Mouse (Mus musculus) natural killer cell, adult 2 months (primary cell): ENCODE results near the gene Myo1d.
A peak's percentile ranks its signal among the peaks of the same experiment; 100 is the strongest.

Source experiments
- DNase-seq, 2 experiments: peaks; one replicate each; pipeline ENCODE4 v3.0.0; 2022; ENCODE audit warnings: low spot score in 2 of 2

Myo1d gene

DNA sequence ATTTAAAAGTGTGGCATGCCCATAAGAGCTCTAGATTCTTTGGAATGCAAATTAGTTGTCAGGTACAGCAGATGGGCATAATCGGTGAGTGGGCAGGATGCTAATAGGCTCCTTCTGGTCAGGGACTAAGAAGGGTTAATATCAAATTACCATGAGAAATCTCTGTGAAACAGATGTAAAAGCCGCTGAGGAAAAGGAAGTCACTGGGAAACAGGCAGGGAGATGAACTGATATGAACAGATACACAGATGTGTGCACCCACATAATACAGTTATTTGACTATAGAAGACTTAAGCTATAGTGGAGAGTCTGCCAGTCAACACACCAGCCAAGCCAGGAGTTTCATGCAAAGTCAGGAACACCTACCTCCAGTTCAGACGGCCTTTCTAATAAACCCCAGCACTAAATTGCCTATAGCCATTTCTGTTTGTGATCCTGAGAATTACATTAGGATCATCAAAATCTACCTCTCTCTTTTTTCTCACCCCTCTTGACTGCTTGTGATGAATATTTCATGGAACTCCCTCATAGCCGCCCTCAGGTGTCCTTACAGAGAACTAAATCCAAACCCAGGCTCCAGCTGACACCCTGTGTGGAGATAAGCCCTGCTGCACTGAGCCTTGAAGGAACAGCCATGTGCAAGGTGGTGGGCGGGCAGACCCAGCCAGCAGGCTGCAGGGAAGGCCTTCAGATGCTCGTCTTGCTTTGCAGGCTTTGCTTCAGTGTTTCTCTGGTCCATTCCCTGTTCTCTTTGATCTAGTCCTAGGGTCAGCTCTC, 164.7 kb downstream of the Myo1d start:
- DNase-seq, result no peak

DNA sequence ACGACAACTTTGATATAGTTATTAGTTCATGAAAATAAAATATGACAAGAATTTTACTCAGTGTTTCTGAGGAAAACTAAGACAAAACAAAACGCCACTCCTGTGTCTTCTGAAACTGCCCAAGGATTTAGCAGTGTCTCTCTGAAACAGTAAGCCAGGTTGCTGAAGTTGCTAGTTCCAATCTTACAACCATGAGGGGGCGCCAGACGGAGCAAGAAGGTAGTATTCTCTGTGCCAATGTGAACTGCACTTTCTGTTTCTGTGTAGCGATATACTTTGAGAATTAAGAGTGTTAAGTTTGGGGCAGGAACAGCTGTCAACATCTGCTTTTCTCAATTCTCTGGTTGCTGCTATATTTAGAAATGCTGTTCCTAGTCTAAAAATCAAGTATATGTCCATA, 165.4 kb downstream of the Myo1d start:
- peak; percentile 32 to 46 for DNase-seq

DNA sequence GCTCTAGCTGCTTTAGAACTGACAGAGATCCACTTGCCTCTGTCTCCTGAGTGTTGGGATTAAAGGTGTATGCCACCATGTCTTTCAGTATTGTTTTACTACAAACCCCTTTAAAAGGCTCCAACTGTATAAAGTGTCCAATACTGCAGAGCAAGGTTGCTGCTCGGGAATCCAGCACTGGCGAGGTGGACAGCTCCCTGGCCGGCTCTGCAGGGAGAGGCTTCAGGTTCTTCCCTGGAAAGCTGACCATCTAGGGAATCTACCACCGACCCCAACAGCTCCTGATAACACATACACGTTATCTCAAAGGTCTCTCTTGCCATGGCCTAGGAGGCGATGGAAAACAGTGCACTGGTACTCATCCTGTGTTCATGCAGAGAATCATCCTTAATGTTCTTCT, 166.3 kb downstream of the Myo1d start:
- no peak for DNase-seq

DNA sequence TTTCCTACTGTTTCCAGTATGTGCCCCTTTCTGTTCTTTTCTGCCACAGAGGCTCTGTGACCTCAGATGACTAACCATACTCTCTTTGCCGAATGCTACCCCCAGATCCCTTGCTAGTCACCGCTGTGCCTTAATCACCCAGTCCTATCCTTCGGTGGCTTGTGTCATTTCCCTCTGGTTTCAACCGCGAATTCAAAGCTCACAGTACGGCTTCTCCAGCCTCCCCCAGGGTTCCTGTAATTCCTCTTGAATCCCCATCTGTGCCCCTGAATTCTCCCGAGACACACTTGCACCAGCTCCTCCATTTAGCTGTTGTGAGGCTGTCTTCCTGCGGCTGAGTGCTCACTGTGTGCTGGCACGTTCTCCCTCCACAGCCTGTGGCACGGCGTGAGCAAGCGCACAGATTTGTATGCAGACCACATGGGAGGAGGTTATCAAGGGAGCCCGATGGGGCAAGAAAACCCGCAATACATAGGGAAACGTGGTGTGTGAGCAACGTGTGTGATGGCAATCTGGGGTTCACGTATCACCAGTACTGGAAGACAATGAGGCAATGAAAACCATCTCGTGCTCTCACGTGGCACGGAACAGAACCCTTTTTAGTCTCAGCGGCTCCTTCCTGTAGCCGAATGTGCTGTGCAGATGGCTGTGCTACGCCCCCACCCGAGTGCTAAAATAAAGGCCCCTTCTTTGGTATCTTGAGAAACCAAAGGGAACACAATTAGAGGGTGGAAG, 177.0 kb downstream of the Myo1d start:
- DNase-seq, result peak; percentile 7 to 26

DNA sequence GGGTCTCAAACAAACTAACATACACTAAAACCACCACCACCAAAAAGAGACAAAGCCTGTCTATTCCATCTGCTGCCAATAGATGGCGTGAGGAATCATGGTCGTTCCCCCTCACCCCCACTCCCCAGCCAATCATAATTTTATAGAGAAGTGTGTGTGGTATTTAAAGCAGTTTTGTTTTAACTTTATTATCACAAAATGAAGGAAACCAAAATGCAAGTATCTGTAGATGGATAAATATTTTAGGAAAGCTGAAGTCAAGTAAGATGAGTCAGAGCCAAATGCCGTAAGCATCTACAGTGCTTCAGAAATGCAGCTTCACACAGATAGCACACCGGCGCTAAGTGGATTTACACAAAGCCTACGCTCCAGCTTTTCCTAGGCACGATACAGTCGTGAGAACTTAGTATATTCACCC, 177.8 kb downstream of the Myo1d start:
- DNase-seq, result peak in 1 of 2 experiments; percentile 17

DNA sequence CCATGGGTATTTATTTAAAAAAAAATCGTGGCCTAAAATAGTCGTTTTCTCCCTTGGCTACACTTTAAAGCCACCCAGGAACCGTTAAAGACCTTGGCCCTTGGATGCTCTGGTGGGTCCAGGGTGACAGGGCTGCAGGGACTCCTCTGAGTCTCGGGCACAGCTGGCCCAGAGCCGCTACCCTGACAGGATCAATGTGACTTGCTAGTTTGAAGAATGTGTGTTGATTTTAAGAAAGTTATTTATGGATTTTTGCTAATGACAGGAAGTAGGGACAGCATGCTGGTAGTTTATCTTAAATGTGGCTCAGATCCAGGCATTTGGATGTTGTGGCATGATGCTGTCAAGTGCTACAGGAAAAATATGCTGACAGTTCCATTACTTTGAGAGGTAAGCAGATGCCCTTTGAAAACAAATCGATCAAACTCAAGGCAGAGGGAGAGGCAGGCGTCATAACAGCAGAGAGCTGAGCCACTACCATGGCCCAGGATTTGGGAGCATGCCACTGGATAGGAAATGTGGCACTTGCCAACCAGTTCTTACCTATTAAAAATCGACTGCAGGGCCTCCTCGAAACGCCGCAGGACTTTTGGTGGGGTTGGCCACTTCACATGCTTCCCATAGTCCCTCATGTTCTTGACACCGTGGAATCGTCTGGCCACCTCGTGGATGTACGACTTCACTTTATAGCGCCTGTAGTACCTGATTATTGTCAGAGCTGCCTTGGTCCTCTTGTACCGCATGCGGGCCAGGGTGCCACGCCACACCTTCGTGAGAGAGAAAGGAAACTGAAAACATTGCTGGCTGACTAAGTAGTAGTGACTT, 178.6 kb downstream of the Myo1d start:
- no peak for DNase-seq

DNA sequence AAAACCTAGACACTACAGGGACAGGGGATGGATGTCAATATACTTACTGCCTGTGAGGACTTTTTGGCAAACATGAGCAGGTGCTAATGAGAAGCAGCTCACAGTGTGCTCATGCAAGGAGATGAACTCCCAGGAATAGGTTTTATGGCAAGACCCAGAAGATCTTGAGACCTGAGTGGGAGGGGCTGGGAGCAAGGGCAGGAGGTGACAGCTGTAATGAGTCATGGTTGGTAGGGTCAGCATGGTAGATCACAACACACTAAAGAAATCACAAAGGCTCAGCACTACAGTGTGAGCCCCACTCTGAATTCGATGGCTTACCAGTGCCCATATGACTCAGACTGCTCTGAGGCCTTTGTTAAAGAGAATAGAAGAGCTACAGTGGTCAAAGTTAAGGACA, 184.3 kb downstream of the Myo1d start:
- DNase-seq, result no peak

DNA sequence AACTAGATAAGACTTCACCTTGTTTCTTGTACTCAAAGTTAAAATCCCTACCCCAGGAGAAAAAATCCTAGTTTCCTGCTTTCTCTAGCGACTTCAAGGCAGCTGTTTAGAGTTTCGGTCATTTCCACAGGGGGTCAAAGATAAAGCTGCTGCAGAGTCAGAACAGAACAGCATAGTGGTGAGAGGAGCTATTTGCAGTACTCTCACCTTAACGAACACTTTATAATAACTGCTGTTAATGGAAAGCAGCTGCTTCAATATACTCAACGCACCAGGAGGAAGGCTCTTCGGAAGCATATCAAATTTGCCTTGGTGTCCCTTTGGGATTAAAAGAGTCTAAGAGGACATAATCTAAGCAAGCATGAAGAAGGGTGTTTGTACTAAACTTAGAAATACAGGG, 190.4 kb downstream of the Myo1d start:
- DNase-seq, result no peak

DNA sequence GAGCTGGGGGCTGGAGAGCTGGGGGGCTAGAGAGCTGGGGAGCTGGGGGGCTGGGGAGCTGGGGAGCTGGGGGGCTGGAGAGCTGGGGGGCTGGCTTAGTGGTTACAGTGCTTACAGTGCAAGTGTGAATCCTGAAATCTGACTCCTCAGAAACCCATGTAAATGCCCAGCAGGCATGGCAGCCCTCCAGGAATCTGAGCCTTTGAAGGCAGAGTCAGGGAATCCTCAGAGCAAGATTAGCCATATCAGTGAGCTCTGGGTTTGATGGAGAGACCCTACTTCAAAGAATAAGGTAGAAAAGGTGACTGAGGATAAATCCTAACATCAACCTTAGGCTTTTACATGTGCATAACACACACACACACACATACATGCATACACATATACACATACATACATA, 194.1 kb downstream of the Myo1d start:
- no peak for DNase-seq

DNA sequence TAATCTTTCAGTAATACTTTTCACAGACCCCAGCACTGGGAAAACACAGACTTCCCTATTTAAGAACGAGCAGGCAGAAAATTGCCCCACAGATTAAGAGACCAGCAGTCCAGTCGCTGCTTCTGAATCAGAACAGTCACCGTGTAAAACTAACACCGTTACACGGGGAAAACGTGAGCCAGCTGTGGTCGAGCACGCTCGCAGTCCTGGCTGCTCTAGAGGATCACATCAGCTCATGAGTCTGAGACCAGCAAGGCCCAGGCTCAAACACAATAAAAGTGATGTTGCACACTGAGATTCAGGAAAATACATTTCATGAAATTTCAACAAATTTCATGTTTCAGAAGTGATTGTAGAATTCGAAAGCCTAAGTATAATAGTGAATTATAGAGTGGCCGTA, 194.6 kb downstream of the Myo1d start:
- DNase-seq, result no peak

DNA sequence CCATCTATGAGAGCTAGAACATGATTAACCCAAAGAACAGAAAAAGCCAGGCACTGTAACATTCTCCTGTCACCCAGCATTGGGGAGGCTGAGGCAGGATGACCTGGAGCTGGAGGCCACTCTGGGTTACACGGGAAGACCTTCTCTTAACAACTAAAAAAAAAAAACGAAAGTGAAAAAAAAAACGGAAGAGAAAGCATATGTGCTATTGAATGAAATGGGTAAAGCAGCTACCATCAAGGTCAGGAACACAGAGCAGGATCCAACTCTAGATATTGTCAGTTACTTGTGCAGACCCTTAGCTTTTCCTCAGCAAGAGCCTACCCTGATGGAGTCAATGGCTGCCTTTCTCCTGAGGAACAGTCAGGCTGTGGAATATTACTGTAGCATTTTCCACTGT, 199.3 kb downstream of the Myo1d start:
- no peak for DNase-seq

DNA sequence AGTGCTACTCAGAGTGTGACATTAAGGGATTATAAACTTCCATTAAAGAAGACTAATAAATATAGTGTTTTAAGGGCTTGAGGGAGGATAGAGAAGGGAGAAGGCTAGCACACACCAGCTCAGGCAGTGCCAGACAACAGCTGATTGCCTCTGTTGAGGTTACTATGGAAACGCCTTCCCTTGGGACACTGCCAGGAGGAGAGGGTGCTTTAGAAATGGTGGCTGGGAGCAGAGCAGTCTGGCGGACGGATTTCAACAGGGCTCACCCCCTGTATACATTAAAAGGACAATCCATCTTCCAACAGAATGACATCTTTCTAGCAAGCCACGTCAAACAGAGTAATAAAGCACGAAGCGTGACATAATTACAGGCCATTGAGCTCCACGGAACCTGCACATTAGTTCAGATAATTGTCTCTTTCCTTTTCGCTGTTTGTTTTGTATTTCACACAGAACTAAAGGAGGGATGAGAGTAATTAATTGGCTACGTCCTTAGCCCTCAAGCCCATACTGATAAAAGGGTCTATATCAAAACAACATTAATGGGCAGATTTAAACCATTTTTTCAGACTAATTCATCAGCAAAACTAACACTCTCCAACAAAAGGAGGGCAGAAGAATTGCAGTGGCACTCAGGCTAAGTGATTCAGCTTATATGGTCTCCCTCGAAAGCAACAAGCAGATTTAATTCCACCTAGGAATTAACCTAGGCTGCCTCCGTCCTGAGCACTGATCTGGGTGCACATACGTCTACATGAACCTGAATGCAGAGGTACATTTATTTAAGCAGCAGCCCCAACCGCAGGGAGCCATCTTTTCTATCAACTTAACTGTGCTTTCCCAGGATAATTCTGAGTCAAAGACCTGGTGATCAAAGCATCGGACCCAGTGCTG, 201.8 kb downstream of the Myo1d start:
- no peak for DNase-seq

DNA sequence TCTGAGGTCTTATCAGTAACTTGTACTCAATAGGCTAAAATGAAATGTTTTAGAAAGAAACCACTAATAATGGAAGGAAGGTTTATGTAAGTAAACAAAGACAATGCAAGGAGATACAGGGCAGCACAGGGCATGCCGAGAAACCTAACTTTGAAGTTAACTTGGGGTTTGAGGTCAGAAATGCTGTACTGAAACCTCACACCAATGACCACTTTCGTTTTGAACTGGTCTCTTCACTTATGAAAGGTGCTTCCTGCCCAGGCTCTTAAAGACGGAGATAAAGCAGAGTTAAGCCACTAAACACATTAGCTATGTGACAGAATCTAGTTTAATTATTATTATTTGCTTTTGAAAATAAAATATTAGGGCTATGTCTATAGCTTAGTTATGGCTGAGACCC, 204.0 kb downstream of the Myo1d start:
- DNase-seq, result peak in 1 of 2 experiments; percentile 24

DNA sequence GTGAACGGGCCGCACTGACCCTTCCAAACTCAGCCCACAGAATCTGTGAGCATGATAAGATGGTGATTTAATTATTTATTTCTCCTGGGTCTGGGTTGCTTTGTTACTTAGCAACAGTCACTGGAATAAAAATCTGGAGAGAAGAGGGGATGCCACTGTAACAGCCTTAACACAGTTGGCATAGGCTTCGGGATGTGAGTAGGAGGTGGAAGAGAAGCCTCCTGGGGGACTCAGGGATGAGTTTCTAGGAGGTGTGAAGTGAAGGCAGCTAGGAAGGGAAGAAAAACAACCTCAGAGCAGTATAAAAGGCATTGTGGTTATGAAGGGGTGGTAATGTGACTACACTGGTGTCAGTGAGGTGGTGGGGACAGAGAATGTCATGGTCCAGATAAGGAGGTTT, 213.5 kb downstream of the Myo1d start:
- DNase-seq, result no peak

DNA sequence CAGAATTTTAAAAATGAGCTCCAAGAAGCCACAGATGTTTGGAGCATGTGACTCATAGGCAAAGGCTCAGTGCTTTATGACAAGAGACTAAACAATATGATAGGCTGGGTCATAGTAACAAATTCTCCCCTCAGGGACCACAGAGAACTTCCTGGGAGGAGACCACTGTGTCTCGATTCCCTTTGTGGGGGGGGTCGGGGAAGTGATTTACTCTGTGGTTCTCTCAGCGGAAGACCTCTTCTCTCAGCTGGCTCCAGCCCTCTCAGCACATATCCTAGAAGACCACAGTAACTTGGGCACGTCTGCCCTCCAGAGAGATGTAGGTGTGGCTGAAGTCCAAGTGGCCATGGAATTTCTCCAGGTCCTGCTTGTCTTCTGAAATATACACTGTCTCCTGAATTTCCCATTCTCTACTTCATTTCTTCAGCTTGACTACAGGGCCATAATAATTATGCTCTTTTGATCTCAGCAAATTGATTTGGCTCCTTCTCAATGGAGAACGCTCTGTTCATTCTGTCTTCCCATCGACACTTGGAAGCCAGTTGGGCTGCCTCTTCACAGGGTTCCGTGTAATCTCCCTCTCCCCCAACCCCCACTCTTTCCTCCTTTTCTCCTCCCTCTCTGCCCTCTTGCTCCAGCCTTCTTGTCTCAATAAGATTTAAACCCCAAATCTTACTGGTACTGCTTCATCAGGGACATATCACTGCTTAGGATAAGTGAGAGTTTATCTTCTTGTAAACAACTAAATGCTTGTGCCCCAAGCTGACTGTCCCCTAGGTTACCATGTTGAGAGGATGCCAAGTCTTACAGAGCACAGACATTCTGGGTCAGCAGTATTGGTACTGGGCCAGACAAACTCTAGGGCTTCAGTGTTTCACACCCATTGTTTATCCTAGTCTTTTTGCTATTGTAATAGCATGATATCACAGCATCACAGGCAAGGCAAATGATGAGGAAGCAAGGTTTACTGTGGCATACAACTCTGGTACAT, 214.6 kb downstream of the Myo1d start:
- no peak for DNase-seq

DNA sequence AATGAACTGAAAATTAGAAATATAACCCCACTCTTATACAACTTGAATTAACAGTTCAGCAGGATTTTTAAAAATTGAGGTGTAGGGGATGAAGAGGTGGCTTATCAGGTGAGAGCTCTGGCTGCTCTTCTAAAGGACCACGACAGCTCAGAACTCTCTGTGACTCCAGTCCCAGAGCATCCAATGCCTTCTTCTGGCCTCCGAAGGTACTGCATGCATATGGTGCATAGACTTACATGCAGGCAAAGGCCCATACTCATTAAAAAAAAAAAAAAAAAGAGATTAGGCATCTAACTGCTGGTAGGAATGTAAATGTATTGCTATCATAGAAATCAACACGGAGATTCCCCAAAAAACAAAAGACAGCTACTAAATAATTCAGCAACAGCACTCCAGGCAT, 217.3 kb downstream of the Myo1d start:
- DNase-seq, result peak in 1 of 2 experiments; percentile 55

DNA sequence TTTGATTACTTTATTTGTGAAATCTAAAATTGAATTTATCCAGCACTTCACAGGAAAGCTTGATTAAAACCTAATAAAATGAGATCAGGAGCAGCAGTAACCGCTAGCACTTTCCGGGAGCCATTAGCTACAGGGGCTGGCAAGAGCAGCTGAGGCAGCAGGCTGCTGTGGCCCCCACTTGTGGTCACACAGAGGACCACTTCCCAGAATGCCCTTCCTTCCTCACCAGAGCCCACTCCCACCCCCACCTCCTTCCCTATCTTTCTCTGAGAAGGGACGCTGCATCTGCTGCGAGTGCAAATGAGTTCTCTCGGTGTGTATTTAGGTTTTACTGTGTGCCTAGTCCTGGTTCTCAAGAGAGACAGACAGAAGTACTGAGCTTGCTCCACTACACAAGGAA, 219.1 kb downstream of the Myo1d start:
- no peak for DNase-seq

DNA sequence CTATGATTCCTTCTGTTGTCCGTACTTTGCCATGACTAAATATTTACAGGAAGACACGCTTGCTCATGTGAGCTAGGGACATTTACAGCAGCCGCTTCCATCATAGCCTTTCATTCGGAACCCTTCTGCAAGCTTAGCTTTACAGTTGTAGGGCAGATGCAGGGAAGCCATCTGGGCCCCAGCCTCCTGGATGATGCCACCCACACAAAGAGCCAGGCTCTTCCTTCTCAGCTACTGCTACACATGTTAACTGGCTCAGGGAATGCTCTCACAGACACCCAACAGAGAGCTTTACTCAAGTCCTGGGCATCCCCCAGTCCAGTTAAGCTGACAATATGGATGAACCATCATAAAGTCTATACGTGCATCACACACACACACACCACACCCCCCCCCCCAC, 224.4 kb downstream of the Myo1d start:
- no peak for DNase-seq

DNA sequence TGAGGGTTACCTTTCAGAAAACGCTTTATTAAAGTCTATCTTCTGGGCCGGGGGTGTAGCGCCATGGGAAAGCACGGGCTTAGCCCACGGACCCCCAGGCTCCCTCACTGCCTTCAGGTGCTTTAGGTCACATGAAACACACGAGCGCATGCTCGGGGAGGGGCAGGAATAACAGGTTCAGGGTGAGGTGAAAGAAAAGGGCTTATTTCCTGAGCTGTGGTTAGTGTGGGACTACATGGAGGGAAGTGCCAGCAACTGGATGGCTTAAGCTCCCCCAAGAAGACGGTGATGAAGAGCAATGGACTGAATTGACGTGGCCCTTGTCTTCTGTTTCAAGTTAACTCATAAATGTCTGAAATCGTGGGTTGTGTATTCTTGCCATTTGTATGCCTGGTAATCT, 226.8 kb downstream of the Myo1d start:
- no peak for DNase-seq

DNA sequence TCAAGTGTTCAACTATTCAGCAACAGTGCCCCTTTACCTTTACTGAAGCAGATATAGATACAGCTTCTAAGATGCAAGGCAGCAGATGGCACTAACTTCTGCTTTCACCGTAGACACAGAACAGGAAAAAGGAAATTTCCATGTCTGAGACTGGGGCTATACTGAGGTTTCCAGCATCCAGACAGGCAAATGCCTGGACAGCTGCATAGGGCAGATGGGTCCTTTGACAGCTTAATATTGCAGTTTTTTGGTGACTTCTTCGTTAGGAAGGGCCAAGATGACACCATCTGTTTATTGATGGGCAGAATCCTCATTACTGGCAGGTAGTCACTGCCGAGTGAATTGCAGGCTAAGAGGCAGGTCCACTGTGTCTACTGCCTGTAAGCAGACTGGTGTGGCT, 228.2 kb downstream of the Myo1d start:
- no peak for DNase-seq
